Mouse (Mus musculus) T-helper 2 cell (primary cell): ENCODE results near the gene Nacc1.
"Not testable (repeated sequence)": the region's sequence is repeated elsewhere in the genome, so short reads cannot be mapped to it uniquely, and the experiment has no call there.

Experiments used
- in situ Hi-C: fragments of 300-600 bp; cut with MboI, MseI; formaldehyde crosslinking; loops from one replicate; pipeline ENCODE4 v1.15.1; 2025; ENCODE audit warnings: high pct_unique_total_duplicates

Gene Nacc1

GRCm38 (mm10) chr8:84699861-84700322 lies 12.2 kb upstream of the Nacc1 start:
- in situ Hi-C loops = no loop called here

- in situ Hi-C loops = no loop called here
These were observed 11.3 kb upstream of the Nacc1 start for GRCm38 (mm10) chr8:84698929-84699401.

DNA sequence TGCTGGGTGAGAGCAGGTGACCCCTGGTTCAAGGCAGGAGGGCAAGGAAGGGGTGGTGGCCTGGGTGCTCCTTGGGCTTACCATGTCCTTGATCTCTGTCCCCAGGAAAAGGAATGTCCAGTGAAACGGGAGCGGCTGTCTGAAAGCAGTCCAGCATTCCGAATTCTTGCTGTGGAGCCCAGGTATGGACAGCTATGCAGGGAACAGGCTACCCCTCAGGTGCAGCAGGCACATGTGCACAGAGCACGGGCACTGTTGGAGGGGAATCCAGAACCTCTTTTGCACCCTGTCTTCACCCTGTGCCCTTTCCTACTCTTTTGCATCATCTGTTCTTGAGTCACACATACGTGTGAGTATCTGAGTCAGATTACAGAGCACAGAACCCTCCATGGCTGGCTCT lies 10.6 kb upstream of the Nacc1 start:
- in situ Hi-C loops = no loop called here

DNA sequence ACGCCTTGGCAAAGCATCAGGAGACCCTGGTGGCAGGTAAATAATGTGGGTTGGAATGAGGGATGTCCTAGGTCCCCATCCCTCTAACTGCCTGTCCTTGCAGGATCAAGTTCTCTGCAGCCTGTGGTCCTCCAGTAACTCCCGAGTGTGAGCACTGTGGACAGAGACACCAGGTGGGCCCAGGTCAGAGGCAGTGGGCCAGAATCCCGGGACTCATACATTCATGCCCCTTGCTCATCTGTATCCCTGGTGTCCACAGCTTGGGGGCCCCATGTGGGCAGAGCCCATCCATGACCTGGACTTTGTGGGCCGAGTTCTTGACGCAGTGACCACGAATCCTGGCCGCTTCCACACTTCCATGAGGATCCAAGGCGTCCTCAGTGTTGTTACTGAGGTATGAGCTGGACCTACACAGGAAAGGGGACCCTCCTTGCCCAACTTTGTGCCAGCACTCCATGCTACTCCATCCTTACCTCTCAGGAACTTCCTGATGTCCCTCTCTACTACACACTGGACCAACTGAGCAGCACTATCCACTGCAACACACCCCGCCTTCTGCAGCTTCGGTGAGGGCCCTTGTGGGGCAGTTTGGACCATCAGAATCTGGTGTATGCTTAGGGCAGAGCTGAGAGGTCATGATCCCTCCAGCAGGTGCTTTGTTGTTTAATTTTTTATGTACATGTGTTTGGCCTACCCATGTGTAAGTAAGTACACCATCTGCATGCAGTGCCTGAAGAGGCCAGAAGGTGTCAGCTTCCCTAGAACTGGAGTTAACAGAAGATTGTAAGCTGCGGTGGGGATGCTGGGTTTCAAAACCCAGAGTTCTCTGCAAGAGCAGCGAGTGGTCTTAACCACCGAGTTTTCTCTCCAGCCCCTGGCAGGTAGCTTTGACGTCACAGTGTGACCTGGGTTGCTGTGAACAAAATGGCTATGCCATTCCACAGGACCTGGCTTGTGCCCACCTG lies 9.8 kb upstream of the Nacc1 start:
- in situ Hi-C loops = no loop called here

DNA sequence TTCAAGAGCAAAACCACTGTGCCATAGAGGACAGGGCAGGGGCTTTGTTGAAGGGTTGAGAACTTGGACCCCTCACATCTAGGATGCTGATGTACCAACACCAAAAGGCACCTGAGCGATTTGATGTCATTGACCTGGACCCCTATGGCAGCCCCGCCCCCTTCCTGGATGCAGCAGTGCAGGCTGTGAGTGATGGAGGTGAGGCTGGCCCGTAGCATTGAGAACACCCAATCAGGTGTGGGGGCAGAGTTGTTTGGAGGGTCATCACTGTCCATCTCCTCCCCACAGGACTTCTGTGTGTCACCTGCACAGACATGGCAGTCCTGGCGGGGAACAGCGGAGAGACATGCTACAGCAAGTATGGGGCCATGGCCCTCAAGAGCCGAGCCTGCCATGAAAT lies 7.5 kb upstream of the Nacc1 start:
- in situ Hi-C loops = no loop called here

- in situ Hi-C loops = no loop called here
These were observed 5.7 kb upstream of the Nacc1 start for GRCm38 (mm10) chr8:84693332-84693731.

DNA sequence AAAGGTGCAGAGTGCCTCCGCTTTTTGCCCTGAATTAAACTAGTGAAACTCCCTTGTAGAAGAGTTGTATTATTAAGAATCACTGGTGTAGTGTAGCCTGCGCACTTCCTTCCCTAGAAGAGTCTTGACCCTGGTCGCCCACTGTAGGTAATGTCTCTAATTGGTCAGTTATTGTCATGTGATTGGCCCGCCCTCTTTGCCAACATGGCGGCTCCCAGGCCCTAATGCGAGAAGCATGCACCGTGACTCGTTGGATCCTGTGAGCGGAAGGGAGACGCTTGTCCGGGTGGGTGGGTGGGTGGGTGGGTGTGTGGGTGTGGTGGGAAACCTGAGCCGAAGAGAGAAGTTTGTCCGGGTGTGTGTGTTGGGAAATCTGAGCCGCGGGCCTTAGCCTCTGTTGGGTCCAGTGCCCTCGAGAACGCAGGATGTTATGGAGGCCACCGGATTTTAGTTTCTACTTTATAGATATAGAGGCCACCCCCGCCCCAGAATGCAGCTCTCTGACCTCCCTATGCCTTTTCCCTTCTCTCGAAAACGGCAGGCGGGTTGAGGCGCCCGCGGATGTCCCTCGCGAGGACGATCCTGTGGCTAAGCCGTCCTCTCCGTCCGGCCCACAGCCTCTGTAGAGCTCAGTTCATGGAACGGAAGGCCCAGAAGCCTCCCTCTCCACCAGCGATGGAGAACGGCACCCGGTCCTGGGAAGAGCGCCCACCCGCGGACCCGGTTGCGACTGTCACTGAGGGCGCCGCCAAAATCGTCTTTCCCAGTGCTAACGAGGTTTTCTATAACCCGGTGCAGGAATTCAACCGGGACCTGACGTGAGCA lies 1.6 kb upstream of the Nacc1 start:
- in situ Hi-C loops = no loop called here

- in situ Hi-C loops = no loop called here
These were observed 508 bp downstream of the Nacc1 start for GRCm38 (mm10) chr8:84687003-84687704.

- in situ Hi-C loops = no loop called here
These were observed 1.3 kb downstream of the Nacc1 start, which contains the start of gene Trmt1 for GRCm38 (mm10) chr8:84686191-84687002. Gene Trmt1, plus strand, starts transcription at chr8:84686307.

DNA sequence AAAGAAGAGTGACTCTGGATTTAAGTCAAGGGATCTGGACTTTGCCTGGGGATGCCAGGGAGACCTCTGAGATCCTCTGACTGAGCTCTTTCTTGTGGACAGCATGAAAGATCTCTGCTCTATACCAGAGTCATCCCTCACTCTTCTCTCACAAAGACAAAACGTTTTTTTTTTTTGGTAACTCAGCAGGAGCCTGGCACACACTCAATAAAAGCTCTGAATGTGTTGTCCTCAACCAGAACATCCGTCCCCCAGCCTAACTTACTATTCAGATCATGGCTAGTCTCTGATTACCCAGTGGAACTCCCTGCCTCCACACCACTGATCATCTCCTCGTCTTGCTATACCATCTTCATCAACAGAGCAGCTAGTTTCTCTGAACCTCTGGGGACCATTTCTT lies 3.1 kb downstream of the Nacc1 start:
- in situ Hi-C loops = no loop called here

DNA sequence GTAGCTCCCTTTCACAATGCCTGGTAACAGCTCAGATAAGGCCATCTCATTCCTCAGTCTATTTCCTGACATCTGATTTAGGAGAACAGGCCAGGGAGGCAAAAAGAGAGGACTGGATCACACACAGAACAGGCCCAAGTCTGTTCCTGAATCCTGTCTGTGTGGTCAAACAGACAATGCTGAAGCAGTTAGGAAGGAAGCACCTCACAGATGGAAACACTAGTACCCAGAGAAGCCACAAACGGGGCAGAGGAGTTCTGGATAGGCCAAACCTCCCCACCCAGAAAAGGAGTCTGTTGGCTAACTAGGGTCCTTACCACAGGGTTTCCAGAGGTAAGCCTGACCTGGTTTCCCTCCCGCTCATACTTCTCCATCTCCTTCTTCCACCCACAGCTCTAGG lies 5.4 kb downstream of the Nacc1 start:
- in situ Hi-C loops = no loop called here

- in situ Hi-C loops = no loop called here
These were observed 6.2 kb downstream of the Nacc1 start for GRCm38 (mm10) chr8:84681476-84681875.

- in situ Hi-C loops = no loop called here
These were observed 10.4 kb downstream of the Nacc1 start for GRCm38 (mm10) chr8:84677305-84677704.

- in situ Hi-C loops = not testable (repeated sequence)
These were observed 17.2 kb downstream of the Nacc1 start for GRCm38 (mm10) chr8:84670295-84671006.

DNA sequence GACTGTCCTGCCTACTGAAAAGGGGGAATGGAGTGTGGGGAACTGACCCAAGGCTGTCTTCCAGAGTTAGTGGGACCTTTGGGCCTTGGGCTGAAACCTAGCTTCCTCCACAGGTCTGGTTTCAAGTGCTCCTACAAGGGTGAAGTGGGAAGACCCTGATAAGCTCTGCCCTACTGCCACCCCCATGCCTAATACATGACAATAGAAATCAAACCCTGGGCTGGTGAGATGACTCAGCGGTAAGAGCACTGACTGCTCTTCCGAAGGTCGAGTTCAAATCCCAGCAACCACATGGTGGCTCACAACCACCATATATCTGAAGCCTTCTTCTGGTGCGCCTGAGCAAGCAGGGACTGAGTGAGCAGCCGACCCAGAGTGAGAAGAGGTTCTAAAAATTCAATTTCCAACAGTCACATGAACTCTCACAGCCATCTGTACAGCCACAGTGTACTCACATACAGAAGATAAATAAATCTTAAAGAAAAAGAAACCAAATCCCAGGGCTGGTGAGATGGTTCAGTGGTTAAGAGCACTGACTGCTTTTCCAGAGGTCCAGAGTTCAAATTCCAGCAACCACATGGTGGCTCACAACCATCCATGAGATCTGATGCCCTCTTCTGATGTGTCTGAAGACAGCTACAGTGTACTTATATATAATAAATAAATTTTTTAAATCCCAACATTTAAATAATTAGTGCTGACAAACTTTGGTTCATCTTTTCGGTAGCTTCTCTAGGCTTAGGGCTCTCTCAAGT lies 18.8 kb downstream of the Nacc1 start:
- in situ Hi-C loops = loop anchor here (10.0 kb wide), 1 partner anchor 316 kb away; no protein-coding TSS in a partner anchor

GRCm38 (mm10) chr8:84668081-84668480 lies 19.6 kb downstream of the Nacc1 start:
- in situ Hi-C loops = loop anchor here (10.0 kb wide), 1 partner anchor 317 kb away; no protein-coding TSS in a partner anchor

DNA sequence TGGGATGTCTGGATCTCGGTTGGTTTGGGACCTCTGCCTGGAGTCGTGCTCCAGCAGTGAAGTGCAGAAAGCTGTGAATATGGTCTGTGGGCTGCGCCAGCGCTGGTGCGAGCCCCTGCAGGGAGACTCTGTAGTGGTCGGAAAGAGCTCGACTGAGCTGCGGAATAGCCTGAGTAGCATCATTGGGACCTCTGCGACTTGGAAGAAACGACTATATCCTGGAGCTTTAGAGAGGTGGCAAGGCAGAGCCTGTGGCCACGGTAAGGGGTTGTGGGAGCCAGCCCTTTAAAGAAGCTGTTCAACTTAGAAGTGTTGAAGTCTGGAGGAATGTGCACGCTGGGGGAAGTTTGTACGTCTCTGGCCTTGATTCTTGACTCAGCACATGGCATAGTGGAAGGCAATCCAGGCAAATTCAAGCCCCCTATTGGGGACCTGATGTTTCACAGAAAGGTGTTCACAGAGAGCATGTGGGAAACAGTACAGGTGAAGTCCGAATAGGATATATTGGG lies 22.2 kb downstream of the Nacc1 start:
- in situ Hi-C loops = loop anchor here (10.0 kb wide), 1 partner anchor 319 kb away; no protein-coding TSS in a partner anchor

- in situ Hi-C loops = loop anchor here (10.0 kb wide), 1 partner anchor 320 kb away; no protein-coding TSS in a partner anchor
These were observed 22.9 kb downstream of the Nacc1 start for GRCm38 (mm10) chr8:84664566-84665384.
